Mouse (Mus musculus) MEL (cell line): ENCODE data around the gene Dnajc27.

ENCODE experiments used
- CTCF ChIP-seq, 3 experiments: IDR thresholded peaks in 2 of 3; conservative IDR thresholded peaks in 1 of 3; 2 replicates each; pipeline ENCODE4 v1.5.1; 2011 to 2012; ENCODE audit warnings: low read length in 3 of 3, low read depth in 2 of 3, mild to moderate bottlenecking in 2 of 3, improper control_type of control experiment in 1 of 3, inconsistent platforms in 1 of 3, mixed read lengths in 1 of 3, moderate library complexity in 1 of 3; ENCODE audit not compliant: control insufficient read depth in 1 of 3, insufficient read depth in 1 of 3, poor library complexity in 1 of 3, severe bottlenecking in 1 of 3
- GABPA ChIP-seq: IDR thresholded peaks from 2 replicates; pipeline ENCODE4 v1.6.1; 2012; ENCODE audit warnings: low read depth, mild to moderate bottlenecking, inconsistent platforms, low read length, improper control_type of control experiment, moderate library complexity
- GATA1 ChIP-seq: IDR thresholded peaks from 2 replicates; pipeline ENCODE4 v1.6.1; 2011; ENCODE audit warnings: low read depth, low read length, improper control_type of control experiment
- HCFC1 ChIP-seq: IDR thresholded peaks from 2 replicates; pipeline ENCODE4 v1.6.1; 2012; ENCODE audit warnings: low read depth, mild to moderate bottlenecking, inconsistent platforms, low read length, improper control_type of control experiment, moderate library complexity
- MAX ChIP-seq: IDR thresholded peaks from 2 replicates; pipeline ENCODE4 v1.6.1; 2011; ENCODE audit warnings: low read length, improper control_type of control experiment
- MAZ ChIP-seq: IDR thresholded peaks from 2 replicates; pipeline ENCODE4 v1.6.1; 2012; ENCODE audit warnings: low read depth, mild to moderate bottlenecking, inconsistent platforms, low read length, improper control_type of control experiment
- MEF2A ChIP-seq: IDR thresholded peaks from 2 replicates; pipeline ENCODE4 v1.6.1; 2014; ENCODE audit warnings: low read depth, mild to moderate bottlenecking, inconsistent platforms, low read length, improper control_type of control experiment; ENCODE audit not compliant: poor library complexity, insufficient replicate concordance, severe bottlenecking; ENCODE audit errors: extremely low read depth
- NRF1 ChIP-seq: IDR thresholded peaks from 2 replicates; pipeline ENCODE4 v1.6.1; 2014; ENCODE audit warnings: low read depth, mild to moderate bottlenecking, inconsistent platforms, low read length, improper control_type of control experiment, moderate library complexity; ENCODE audit not compliant: poor library complexity, insufficient read depth, severe bottlenecking
- POLR2A ChIP-seq, 2 experiments: IDR thresholded peaks; 2 replicates each; pipeline ENCODE4 v1.6.1; 2011 to 2012; ENCODE audit warnings: low read length in 2 of 2, mild to moderate bottlenecking in 2 of 2, control low read depth in 1 of 2, improper control_type of control experiment in 1 of 2, low read depth in 1 of 2, moderate library complexity in 1 of 2; ENCODE audit not compliant: control insufficient read depth in 1 of 2, insufficient read depth in 1 of 2, poor library complexity in 1 of 2
- SIN3A ChIP-seq: IDR thresholded peaks from 2 replicates; pipeline ENCODE4 v1.6.1; 2012; ENCODE audit warnings: low read length, improper control_type of control experiment, inconsistent platforms
- TAL1 ChIP-seq: IDR thresholded peaks from 2 replicates; pipeline ENCODE4 v1.6.1; 2012; ENCODE audit warnings: mild to moderate bottlenecking, inconsistent platforms, low read length, moderate library complexity, mixed read lengths
- ZC3H11A ChIP-seq: IDR thresholded peaks from 2 replicates; pipeline ENCODE4 v1.6.1; 2012; ENCODE audit warnings: low read depth, mild to moderate bottlenecking, inconsistent platforms, low read length, improper control_type of control experiment
- ZKSCAN1 ChIP-seq: IDR thresholded peaks from 2 replicates; pipeline ENCODE4 v1.6.1; 2012; ENCODE audit warnings: low read depth, mild to moderate bottlenecking, inconsistent platforms, low read length, improper control_type of control experiment, moderate library complexity
- ZMIZ1 ChIP-seq: IDR thresholded peaks from 2 replicates; pipeline ENCODE4 v1.6.1; 2012; ENCODE audit warnings: low read depth, mild to moderate bottlenecking, inconsistent platforms, low read length, improper control_type of control experiment, moderate library complexity

DNA sequence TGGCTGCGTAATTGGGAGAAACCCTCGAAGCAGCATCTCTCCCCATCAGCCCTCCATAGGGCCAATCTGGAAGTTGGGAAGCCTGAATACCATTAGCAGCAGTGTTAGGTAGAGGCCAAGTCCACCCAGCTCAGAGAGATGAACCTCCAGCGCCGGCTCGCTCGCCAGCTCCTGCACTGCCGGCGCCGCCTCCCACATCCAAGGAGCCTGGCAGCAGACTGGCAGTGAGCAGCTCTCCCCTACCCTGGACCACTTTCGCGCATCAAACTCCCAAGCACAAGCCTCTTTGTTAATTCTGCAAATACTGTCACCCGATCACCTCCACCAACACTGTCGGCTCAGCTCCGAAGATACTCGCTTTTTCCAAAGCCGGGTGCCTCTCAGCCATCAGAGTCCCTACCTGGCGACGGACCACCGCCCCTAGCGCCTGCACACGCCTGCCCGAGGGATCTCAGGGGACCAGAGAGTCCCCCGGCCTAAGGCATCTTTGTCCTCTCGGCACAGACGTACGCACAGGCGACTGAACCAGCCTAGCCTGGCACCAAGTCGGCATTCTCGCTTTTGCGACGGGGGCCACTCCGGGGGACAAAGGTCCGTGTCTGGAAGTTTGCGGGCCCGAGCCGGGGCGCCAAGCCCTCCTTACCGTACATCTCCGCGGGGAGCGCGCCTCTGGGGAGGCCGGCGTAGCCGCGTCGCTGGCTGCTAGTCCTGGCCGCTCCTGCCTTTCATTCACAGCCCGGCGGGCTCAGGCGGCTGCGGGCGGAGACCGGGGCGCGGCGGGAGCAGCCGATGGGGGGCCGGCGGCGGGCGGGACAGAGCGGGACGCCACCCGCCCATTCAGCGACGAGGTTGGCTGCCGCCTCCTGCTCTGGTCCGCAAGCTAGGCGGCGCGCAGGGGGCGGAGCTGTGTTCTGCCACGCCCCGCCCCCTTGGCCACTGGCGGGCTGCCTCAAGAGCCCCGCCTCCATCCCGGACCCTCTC is 44.0 kb upstream of the Dnajc27 start, which contains the start of gene Efr3b:
- TF ChIP-seq CTCF (IDR thresholded peaks at IDR 0.05 in 2 of 3, conservative IDR thresholded peaks at IDR 0.05 in 1 of 3; ENCODE audit: control insufficient read depth in 1 of 3, insufficient read depth in 1 of 3, low read depth in 2 of 3, low read length in 3 of 3, poor library complexity in 1 of 3, severe bottlenecking in 1 of 3) (no peak), POLR2A (IDR thresholded peaks at IDR 0.05; ENCODE audit: control insufficient read depth in 1 of 2, insufficient read depth in 1 of 2, low read depth in 1 of 2, low read length in 2 of 2, poor library complexity in 1 of 2) (no peak), GATA1 (no peak), NRF1 (no peak), TAL1 (no peak), HCFC1 (no peak), ZKSCAN1 (no peak), SIN3A (0 out of 2 replicates have a peak, but pooled peaks have one; percentile 35), MEF2A (no peak), GABPA (no peak), MAX (no peak), ZC3H11A (no peak), MAZ (peak; percentile 51; the same call in 1 of the 2 replicates), ZMIZ1 (no peak)
